In the genomic region with DNA sequence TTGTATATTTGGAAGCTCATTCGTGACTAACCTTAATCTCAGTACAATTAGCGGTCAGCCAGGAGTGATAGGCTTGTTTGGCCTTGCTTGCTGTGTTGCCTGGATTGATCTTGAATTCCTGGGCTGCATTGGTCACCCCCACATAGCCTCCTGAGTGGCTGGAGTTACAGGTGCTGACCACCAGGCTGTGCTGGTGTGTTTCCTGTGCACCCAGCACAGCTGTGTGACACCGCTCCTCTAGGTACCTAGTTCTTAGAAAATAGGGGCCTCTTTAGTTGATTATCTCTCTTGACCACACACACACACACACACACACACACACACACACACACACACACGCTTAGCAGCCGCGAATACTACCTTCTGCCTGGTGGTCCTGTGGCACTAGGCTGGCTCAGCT, we compare ENCODE assay signal across 8 mouse cellular contexts. TPM values are rescaled to one million over a fixed set of nuclear protein-coding genes. Genes with fewer than 3 reads are reported as not detected.
DNase-seq lines count a peak whose midpoint lies in the region; ATAC-seq and TF ChIP-seq lines count a peak whose summit lies in the region.

No protein-coding gene starts in this region.

- peak in 1 of 2 experiments; percentile 49; a peak in 2 of 4 replicates for TF ChIP-seq EP300 in MEL (IDR thresholded peaks at IDR 0.05; ENCODE audit: low read depth in 1 of 2, low read length in 2 of 2)

- no peak overlapping the region for H3K9ac ChIP-seq in hindbrain, postnatal 0 days (replicated peaks; ENCODE audit: low read length)
- no peak overlapping the region for H3K9ac ChIP-seq in hindbrain, embryonic 13.5 days
- H3K9ac ChIP-seq in MEL (ENCODE audit: control insufficient read depth, low read depth, low read length, poor library complexity, severe bottlenecking) = no peak overlapping the region
- no peak overlapping the region for H3K9ac ChIP-seq in midbrain, embryonic 15.5 days

- TF ChIP-seq RAD21 in MEL (IDR thresholded peaks at IDR 0.05; ENCODE audit: low read depth, low read length) = peak; percentile 77

- WGBS in hindbrain, postnatal 0 days = 79% methylated on average over 6 of the region's 6 CpGs
- 73% methylated on average over 6 of the region's 6 CpGs for WGBS in hindbrain, embryonic 13.5 days
- WGBS in cerebellum, adult 2 months = 80% methylated on average over 6 of the region's 6 CpGs
- 70% methylated on average over 6 of the region's 6 CpGs for WGBS in midbrain, embryonic 15.5 days

- no peak overlapping the region for H3K4me2 ChIP-seq in hindbrain, postnatal 0 days (ENCODE audit: low read depth, low read length)
- H3K4me2 ChIP-seq in hindbrain, embryonic 13.5 days = no peak overlapping the region
- H3K4me2 ChIP-seq in midbrain, embryonic 15.5 days = no peak overlapping the region

- peaks cover 5% of the 10 kb centered on the region; the same call in 1 of the 2 replicates for H3K4me1 ChIP-seq in hindbrain, postnatal 0 days (ENCODE audit: insufficient read depth, low read length)
- H3K4me1 ChIP-seq in hindbrain, embryonic 13.5 days (replicated peaks) = peaks cover 11% of the 10 kb centered on the region
- peaks cover 6 to 21% of the 10 kb centered on the region in 2 experiments for H3K4me1 ChIP-seq in MEL (ENCODE audit: control insufficient read depth in 1 of 2, insufficient read depth in 2 of 2, low read length in 2 of 2)
- H3K4me1 ChIP-seq in cerebellum, adult 2 months (ENCODE audit: control insufficient read depth, insufficient read depth, low read length) = no peaks in the 10 kb centered on the region
- 0 out of 2 replicates have a peak, but pooled peaks cover 12% of the 10 kb centered on the region for H3K4me1 ChIP-seq in midbrain, embryonic 15.5 days

- no peaks in the 10 kb centered on the region; the same call in 1 of the 2 replicates for H3K79me2 ChIP-seq in MEL (ENCODE audit: control insufficient read depth, insufficient read depth, low read length, poor library complexity)

- DNase-seq in hindbrain, postnatal 0 days (ENCODE audit: low spot score) = peak; percentile 28
- peak; percentile 46 for DNase-seq in 3T3-L1 (ENCODE audit: low read depth, low spot score)
- DNase-seq in MEL (ENCODE audit: low read depth, low spot score) = peak; percentile 73
- peak; percentile 42 to 66 for DNase-seq in heart, postnatal 14 days
- no peak for DNase-seq in cerebellum, adult 2 months
- DNase-seq in cerebellum, postnatal 14 days = no peak

- TF ChIP-seq POLR2A in MEL (IDR thresholded peaks at IDR 0.05; ENCODE audit: control insufficient read depth in 1 of 2, insufficient read depth in 1 of 2, low read depth in 1 of 2, low read length in 2 of 2, poor library complexity in 1 of 2) = no peak
- TF ChIP-seq POLR2A in cerebellum, adult 2 months (IDR thresholded peaks at IDR 0.05; ENCODE audit: borderline replicate concordance, insufficient read depth, low read length) = no peak

- no peaks in the 10 kb centered on the region for H3K9me3 ChIP-seq in hindbrain, postnatal 0 days (ENCODE audit: low read length)
- H3K9me3 ChIP-seq in hindbrain, embryonic 13.5 days = no peaks in the 10 kb centered on the region
- no peaks in the 10 kb centered on the region for H3K9me3 ChIP-seq in MEL (replicated peaks; ENCODE audit: insufficient read depth, low read length)
- no peaks in the 10 kb centered on the region for H3K9me3 ChIP-seq in midbrain, embryonic 15.5 days

- intact Hi-C loops in heart, postnatal 14 days (cut with DNase I) = loop anchor here (2.0 to 5.0 kb wide), 2 partner anchors 23 to 44 kb away; no protein-coding TSS in a partner anchor

- no peak for ATAC-seq in hindbrain, postnatal 0 days
- ATAC-seq in hindbrain, embryonic 13.5 days (ENCODE audit: low FRiP score) = no peak
- ATAC-seq in midbrain, embryonic 15.5 days (replicated peaks) = no peak

- H3K27me3 ChIP-seq in hindbrain, postnatal 0 days (ENCODE audit: insufficient read depth, low read length) = no peaks in the 10 kb centered on the region
- peaks cover 17% of the 10 kb centered on the region; the same call in 1 of the 2 replicates for H3K27me3 ChIP-seq in hindbrain, embryonic 13.5 days
- H3K27me3 ChIP-seq in MEL (ENCODE audit: control insufficient read depth in 1 of 2, insufficient read depth in 2 of 2, low read length in 2 of 2) = no peaks in the 10 kb centered on the region
- H3K27me3 ChIP-seq in cerebellum, adult 2 months (ENCODE audit: control insufficient read depth, insufficient read depth, low read length) = no peaks in the 10 kb centered on the region
- H3K27me3 ChIP-seq in midbrain, embryonic 15.5 days (replicated peaks) = no peaks in the 10 kb centered on the region

- H3K4me3 ChIP-seq in hindbrain, postnatal 0 days (ENCODE audit: low read length) = no peak overlapping the region
- no peak overlapping the region for H3K4me3 ChIP-seq in hindbrain, embryonic 13.5 days
- no peak overlapping the region for H3K4me3 ChIP-seq in MEL (ENCODE audit: control insufficient read depth in 1 of 2, insufficient read depth in 1 of 2, low read depth in 2 of 2, low read length in 2 of 2)
- H3K4me3 ChIP-seq in cerebellum, adult 2 months (replicated peaks; ENCODE audit: insufficient read depth, low read depth, low read length) = no peak overlapping the region
- no peak overlapping the region for H3K4me3 ChIP-seq in midbrain, embryonic 15.5 days

- H3K27ac ChIP-seq in hindbrain, postnatal 0 days = no peak overlapping the region
- H3K27ac ChIP-seq in hindbrain, embryonic 13.5 days = no peak overlapping the region
- H3K27ac ChIP-seq in MEL (ENCODE audit: control insufficient read depth, low read depth, low read length) = no peak overlapping the region
- no peak overlapping the region for H3K27ac ChIP-seq in cerebellum, adult 2 months (ENCODE audit: insufficient read depth, low read length)
- no peak overlapping the region for H3K27ac ChIP-seq in midbrain, embryonic 15.5 days

- TF ChIP-seq CTCF in hindbrain, postnatal 0 days (IDR thresholded peaks at IDR 0.05; ENCODE audit: low read depth) = peak; percentile 69
- TF ChIP-seq CTCF in MEL (IDR thresholded peaks at IDR 0.05 in 2 of 3, conservative IDR thresholded peaks at IDR 0.05 in 1 of 3; ENCODE audit: control insufficient read depth in 1 of 3, insufficient read depth in 1 of 3, low read depth in 2 of 3, low read length in 3 of 3, poor library complexity in 1 of 3, severe bottlenecking in 1 of 3) = peak; percentile 61 to 78 (median 73)
- TF ChIP-seq CTCF in cerebellum, adult 2 months (IDR thresholded peaks at IDR 0.05; ENCODE audit: borderline replicate concordance, insufficient read depth, low read depth, low read length) = no peak

- no peaks in the 10 kb centered on the region for H3K36me3 ChIP-seq in hindbrain, postnatal 0 days (ENCODE audit: insufficient read depth, low read length)
- no peaks in the 10 kb centered on the region for H3K36me3 ChIP-seq in hindbrain, embryonic 13.5 days
- peaks cover 0 to 9% of the 10 kb centered on the region in 2 experiments; a peak in 2 of 4 replicates for H3K36me3 ChIP-seq in MEL (ENCODE audit: control insufficient read depth in 1 of 2, insufficient read depth in 2 of 2, low read length in 2 of 2)
- H3K36me3 ChIP-seq in midbrain, embryonic 15.5 days (replicated peaks) = no peaks in the 10 kb centered on the region

TF ChIP-seq in MEL, 35 proteins besides CTCF, POLR2A, EP300 and RAD21:
- TF ChIP-seq TBP (IDR thresholded peaks at IDR 0.05; ENCODE audit: low read depth, low read length) (0 out of 2 replicates have a peak, but pooled peaks have one; percentile 9), GATA1 (IDR thresholded peaks at IDR 0.05; ENCODE audit: low read depth, low read length) (peak; percentile 31; the same call in 1 of the 2 replicates), TAL1 (IDR thresholded peaks at IDR 0.05; ENCODE audit: low read length) (peak; percentile 10; the same call in 1 of the 2 replicates), SIN3A (IDR thresholded peaks at IDR 0.05; ENCODE audit: low read length) (peak; percentile 41; the same call in 1 of the 2 replicates), BHLHE40 (IDR thresholded peaks at IDR 0.05; ENCODE audit: borderline replicate concordance, low read depth, low read length) (no peak), ZC3H11A (IDR thresholded peaks at IDR 0.05; ENCODE audit: low read depth, low read length) (peak; percentile 63), MYC (IDR thresholded peaks at IDR 0.05; ENCODE audit: low read depth, low read length) (no peak), ETS1 (IDR thresholded peaks at IDR 0.05; ENCODE audit: low read depth, low read length) (peak; percentile 37; the same call in 1 of the 2 replicates), SMC3 (IDR thresholded peaks at IDR 0.05; ENCODE audit: low read depth, low read length) (peak; percentile 81)

RNA-seq across cellular contexts. Expression of a gene that starts 3.7 kb away (rescaled TPM):
- total RNA-seq in hindbrain, postnatal 0 days (2014; rRNA removed) = 17.4 and 18.0 TPM in 2 replicates
- polyA plus RNA-seq in hindbrain, postnatal 0 days (2015; fragmentation: Nextera tagmentation; extraction: Ambion mirVana) = 17.1 and 17.6 TPM in 2 replicates
- 5.1 and 5.5 TPM in 2 replicates for polyA plus RNA-seq in hindbrain, embryonic 13.5 days (2015; fragmentation: Nextera tagmentation; extraction: Ambion mirVana)
- 54.7 and 65.8 TPM in 2 replicates for total RNA-seq in MEL (2012; rRNA removed)
- 10 to 100 TPM in 1 of 2 experiments, not detected in 1; 70.4 TPM for polyA plus RNA-seq in MEL (2012; ENCODE audit: insufficient read depth in 1 of 2, insufficient read length in 2 of 2, low read depth in 1 of 2, low replicate concordance in 2 of 2, missing spikeins in 1 of 2)
- total RNA-seq in heart, postnatal 14 days (2021) = 10 to 100 TPM; 45.1 to 46.8 TPM
- polyA plus RNA-seq in cerebellum, adult 2 months (2012; rRNA removed) = 32.8 and 36.1 TPM in 2 replicates
- 5.8 and 6.3 TPM in 2 replicates for polyA plus RNA-seq in midbrain, embryonic 15.5 days (2015; fragmentation: Nextera tagmentation; extraction: Ambion mirVana)

Comparison
In these comparisons a context has a peak if more than half of its experiments do, and no peak if none do; other contexts are left out.
1. DNase-seq: peak in hindbrain, postnatal 0 days (single experiment), 3T3-L1 (single experiment), MEL (single experiment) and heart, postnatal 14 days (2 of 2); none in cerebellum, adult 2 months (0 of 2) and cerebellum, postnatal 14 days (0 of 2).